Mouse (Mus musculus) right cerebral cortex, adult 2 months (tissue): ENCODE measurements around the gene Eif1.
"Not testable (repeated sequence)": the region's sequence is repeated elsewhere in the genome, so short reads cannot be mapped to it uniquely, and the experiment has no call there.

ENCODE experiments used
- DNase-seq, 2 experiments: peaks; one replicate each; pipeline ENCODE4 v3.0.0; 2021 to 2022; ENCODE audit warnings: low spot score in 2 of 2

Eif1 gene

GRCm38 (mm10) chr11:100319492-100320171 is at the start of gene Eif1:
TSS of gene Eif1 (plus strand) at chr11:100319885.
- DNase-seq: peak; percentile 99 to 100

- no peak for DNase-seq
Measured at GRCm38 (mm10) chr11:100271878-100272277, 47.8 kb upstream of the Eif1 start.

- no peak for DNase-seq
Measured at GRCm38 (mm10) chr11:100274719-100275118, 45.0 kb upstream of the Eif1 start.

DNA sequence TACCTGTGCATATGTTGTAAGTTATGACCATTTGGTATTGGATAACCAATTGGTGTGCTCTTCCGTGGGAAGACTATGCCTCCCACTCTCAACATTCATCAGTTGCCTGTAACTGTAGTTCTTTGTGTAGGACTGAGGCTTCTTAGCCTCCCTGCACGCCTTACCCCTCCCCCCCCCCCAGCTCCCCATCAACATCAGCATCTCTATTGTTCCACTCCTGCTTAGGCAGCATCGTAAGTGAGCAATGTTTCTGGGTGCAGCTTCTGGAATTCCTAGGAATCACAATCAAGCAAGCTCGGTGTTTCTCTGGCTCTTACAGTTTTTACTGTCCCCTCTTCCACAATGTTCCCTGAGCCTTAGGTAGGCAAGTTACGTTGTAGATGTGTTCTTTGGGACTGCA is 44.2 kb upstream of the Eif1 start:
- no peak for DNase-seq

DNA sequence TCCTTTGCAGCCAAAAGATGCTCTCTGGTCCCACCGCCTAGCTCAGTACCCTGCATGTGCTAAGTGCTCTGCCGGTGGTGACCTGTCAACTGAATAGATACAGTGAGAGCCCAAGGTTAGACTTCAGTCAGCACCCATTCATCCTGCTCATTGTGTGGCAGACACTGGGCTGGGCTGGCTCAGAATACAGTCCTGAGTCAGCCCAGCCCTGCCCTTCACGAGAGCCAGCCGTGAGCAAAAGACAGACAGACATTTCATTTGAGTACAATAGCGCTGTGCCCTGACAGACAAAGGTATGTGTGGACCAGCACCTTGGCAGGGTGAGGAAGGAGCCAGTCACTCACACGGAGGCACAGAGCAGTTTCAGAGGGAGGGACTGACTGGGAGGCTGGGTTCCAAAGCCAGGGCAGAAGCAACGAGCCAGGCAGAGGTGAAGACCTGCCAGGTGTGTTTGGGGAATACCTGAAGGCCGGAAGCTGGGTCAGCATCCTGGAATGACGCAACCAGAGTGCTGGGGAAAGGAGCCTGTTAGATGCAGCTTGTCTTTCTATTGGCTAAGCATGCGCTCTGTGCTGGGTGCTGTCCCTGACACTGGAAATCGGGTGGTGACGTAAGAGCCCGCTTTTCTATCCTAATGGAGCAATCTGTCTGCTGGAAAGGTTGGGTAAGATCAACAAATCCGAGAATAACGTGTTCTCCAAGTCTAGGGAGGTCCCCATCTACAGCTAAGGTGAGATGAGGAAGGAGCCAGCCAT is 41.8 kb upstream of the Eif1 start:
- DNase-seq: no peak

- no peak for DNase-seq
Measured at GRCm38 (mm10) chr11:100278759-100279158, 40.9 kb upstream of the Eif1 start.

GRCm38 (mm10) chr11:100281596-100282544 is 37.8 kb upstream of the Eif1 start:
- peak; percentile 94 for DNase-seq

- DNase-seq: peak; percentile 68 to 75
Measured at GRCm38 (mm10) chr11:100282549-100282948, 37.1 kb upstream of the Eif1 start.

DNA sequence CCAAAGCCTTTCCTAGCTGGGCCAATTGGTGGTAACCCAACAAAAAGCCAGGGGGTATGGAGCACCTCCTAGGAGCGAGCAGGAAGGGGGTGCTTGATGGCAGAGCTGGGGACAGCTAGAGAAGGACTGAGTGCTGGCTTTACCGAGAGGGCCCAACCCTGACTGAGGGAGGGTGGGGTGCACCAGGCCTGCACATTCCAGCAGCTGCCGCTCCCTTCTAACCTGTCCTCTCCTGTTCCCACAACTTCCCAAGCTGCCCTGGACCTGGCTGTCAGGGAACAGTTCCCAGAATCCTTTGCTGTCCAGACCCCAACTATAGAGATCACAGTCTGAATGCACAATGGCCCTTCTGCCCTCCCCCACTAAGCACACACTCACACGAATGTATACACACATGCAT is 34.7 kb upstream of the Eif1 start:
- no peak for DNase-seq

- no peak for DNase-seq
Measured at GRCm38 (mm10) chr11:100287024-100287423, 32.7 kb upstream of the Eif1 start.

- DNase-seq: no peak
Measured at GRCm38 (mm10) chr11:100288942-100289341, 30.7 kb upstream of the Eif1 start.

DNA sequence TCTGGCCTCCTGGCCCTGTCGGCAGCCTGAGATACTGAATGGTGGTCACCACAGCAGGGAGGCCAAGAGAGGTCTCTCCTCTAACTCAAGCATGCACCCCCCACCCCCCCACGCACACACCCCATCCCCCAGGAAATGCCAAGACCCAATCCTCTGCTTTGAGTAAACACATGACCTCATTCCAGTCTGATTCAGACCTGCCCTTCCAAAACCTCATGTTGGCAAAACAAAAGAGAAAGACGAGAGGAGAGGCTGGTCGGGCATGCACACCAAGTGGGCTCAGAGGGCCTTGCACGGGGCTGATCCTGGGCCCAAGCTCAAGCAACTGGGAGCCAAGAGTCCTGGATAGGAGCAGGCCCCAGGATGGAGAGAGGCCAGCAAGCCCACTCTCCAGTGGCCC is 29.4 kb upstream of the Eif1 start:
- DNase-seq: no peak

- no peak for DNase-seq
Measured at GRCm38 (mm10) chr11:100292884-100293283, 26.8 kb upstream of the Eif1 start.

DNA sequence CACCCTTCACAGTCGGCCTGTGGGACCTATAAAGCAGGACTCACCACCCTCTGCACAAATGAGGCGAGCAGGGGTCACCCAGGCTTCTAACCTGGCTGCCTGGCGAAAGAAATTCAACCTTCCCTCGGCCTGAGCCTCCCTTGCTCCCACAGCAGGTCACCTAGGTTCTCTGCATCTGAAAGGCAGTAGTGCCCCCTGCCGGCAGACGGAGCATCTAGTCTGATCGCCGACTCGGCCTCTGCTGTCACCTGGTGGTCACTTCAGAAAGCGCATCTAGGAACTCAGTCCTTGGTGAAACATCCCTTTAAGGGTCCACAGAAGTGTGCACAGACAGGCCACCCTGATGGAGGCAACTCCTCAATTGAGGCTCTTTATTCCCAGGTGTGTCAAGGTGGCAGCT is 24.4 kb upstream of the Eif1 start:
- peak; percentile 81 to 85 for DNase-seq

DNA sequence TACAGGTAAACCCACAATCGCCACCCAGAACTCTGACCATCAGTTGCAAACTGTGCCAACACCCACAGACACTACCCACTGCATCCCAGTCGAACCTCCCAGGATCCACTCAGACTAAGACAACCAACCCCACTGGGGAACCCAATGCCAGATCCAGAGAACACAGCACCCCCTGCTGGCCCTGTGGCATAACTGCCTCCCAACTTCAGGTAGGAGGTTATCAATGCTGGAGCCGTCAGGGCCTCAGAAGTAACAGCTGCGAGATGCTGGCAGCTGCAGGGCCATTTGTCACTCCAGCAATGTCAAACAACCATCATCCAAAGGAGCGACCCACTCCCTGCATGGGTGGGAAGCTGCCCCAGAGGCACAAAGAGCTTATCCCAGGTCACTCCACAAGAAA is 21.9 kb upstream of the Eif1 start:
- DNase-seq: no peak

DNA sequence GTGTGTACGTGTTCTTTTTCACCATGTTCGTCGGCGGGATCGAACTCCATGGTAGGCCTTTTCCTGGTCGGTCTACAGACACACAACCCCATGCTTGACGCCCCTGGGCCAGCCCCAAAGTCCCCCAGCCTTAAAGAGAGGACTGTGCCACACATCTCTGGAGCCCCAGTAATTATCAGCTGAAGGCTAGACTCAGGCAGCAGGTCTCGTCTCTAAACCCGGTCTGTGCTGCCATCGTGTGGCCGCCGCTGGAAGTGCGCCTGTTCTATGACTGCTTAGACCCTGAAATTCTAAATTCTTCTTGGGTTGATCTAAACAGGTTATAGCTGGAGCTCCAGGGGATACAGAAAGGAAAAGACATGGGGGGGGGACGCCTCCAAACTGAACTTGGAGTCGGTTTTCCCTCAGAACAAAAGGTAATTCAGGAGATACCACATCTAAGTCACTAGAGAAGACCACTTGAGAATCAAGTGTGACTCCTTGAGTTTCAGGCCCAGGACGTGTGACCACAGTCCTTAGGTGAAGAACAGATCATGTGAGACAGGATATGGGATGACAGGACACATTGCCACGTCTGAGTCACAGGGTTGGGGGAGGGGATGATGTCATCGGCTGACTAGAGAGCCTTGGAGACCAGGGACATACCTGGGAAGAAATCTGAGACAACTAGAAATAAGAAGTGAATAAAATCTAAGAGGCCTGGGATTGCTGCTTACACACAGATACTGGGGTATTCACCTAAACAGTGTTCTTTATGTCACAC is 21.2 kb upstream of the Eif1 start:
- DNase-seq: peak; percentile 89 to 91

DNA sequence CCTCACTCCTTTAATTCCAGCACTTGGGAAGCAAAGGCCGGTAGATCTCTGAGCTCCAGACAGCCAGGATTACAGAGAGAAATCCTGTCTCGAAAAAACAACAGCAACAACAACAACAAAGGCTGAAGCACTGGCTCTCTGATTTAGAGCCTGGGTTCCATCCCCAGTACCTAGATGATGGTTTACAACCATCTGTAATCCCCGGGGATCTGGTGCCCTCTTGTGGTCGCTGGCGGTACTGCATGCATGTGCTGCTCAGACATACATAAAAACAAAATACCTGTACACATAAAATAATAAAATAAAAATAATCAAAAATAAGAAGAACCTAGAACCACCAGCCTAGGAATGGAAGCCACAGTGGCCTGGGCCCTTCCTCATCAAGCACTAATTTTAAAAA is 19.4 kb upstream of the Eif1 start:
- DNase-seq: peak; percentile 64 to 66

- no peak for DNase-seq
Measured at GRCm38 (mm10) chr11:100301292-100301691, 18.4 kb upstream of the Eif1 start.

GRCm38 (mm10) chr11:100307900-100308299 is 11.8 kb upstream of the Eif1 start:
- no peak for DNase-seq

- not testable (repeated sequence) for DNase-seq
Measured at GRCm38 (mm10) chr11:100308672-100309071, 11.0 kb upstream of the Eif1 start.

- DNase-seq: no peak
Measured at GRCm38 (mm10) chr11:100311656-100312055, 8.0 kb upstream of the Eif1 start.
